Mouse (Mus musculus) left cerebral cortex, adult 18-20 months (tissue): ENCODE measurements around the gene Zglp1. TPM values are rescaled to one million over a fixed set of nuclear protein-coding genes. Genes with fewer than 3 reads are reported as not detected.

Source experiments
- DNase-seq, 2 experiments: peaks; one replicate each; pipeline ENCODE4 v3.0.0; 2021 to 2022; ENCODE audit warnings: low spot score in 2 of 2, mixed read lengths in 1 of 2
- microRNA-seq, 2 experiments: library from miRNA; unstranded; fragments of <30 nt; microRNA quantifications; one replicate each; pipeline ENCODE4 v1.2.0; 2021
- total RNA-seq, 2 experiments: library from RNA; stranded (reverse); gene quantifications; 2 replicates each; pipeline ENCODE4 v1.2.3; 2021

Gene Zglp1
- total RNA-seq, 2 experiments from 2014 or later: not detected

GRCm38 (mm10) chr9:21028560-21029110 is 38.3 kb downstream of the Zglp1 start:
- DNase-seq: no peak

DNA sequence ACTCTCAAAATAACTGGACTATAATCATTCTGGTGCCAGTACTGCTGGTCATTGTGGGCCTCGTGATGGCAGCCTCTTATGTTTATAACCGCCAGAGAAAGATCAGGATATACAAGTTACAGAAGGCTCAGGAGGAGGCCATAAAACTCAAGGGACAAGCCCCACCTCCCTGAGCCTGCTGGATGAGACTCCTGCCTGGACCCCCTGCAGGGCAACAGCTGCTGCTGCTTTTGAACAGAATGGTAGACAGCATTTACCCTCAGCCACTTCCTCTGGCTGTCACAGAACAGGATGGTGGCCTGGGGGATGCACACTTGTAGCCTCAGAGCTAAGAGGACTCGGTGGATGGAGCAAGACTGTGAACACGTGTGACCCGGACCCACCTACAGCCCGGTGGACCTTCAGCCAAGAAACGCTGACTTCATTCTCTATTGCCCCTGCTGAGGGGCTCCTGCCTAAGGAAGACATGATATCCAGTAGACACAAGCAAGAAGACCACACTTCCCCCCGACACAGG is 39.1 kb downstream of the Zglp1 start:
- DNase-seq: no peak

GRCm38 (mm10) chr9:21026849-21027248 is 40.0 kb downstream of the Zglp1 start:
- DNase-seq: no peak

GRCm38 (mm10) chr9:21025258-21025810 is 41.6 kb downstream of the Zglp1 start:
- DNase-seq: no peak

DNA sequence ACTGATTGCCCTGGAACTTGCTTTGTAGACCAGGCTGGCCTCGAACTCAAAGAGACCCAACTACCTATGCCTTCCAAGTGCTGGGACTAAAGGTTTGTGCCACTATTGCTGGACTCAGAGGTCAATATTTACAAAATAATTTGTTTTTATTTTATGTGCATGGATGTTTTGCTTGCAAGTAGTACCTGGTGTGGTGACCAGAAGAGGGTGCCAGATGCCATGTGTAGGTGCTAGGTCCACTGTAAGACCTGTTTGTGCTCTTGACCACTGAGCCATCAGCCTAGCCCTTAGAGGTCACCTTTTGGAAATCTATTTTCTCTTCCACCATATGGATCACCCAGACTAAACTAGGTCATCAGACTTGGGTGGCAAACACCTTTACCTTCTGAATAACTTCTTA is 44.2 kb downstream of the Zglp1 start:
- DNase-seq: no peak

GRCm38 (mm10) chr9:21022288-21022687 is 44.6 kb downstream of the Zglp1 start:
- no peak for DNase-seq

- no peak for DNase-seq
These were observed 45.5 kb downstream of the Zglp1 start for GRCm38 (mm10) chr9:21021363-21021762.

DNA sequence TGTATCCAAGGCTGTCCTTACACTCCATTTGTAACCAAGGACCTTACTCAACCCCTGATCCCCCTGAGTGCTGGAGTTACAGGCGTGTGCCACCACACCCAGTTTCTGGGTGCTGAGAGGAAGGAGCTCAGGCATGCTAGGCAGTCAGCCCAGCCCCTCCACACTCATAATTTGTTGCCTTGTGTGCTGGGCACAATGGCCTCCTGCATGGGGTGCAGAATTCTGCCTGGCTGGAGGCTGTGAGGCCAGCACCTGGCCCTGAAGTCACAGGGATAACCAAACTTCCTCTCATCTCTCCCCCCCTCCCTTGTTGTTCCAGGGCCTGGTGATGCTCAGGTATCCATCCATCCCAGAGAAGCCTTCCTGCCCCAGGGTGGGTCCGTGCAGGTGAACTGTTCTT is 48.3 kb downstream of the Zglp1 start:
- DNase-seq: no peak

- DNase-seq: no peak
These were observed 49.7 kb downstream of the Zglp1 start for GRCm38 (mm10) chr9:21017177-21017575.

GRCm38 (mm10) chr9:21016331-21017176 is 50.3 kb downstream of the Zglp1 start:
- no peak for DNase-seq

DNA sequence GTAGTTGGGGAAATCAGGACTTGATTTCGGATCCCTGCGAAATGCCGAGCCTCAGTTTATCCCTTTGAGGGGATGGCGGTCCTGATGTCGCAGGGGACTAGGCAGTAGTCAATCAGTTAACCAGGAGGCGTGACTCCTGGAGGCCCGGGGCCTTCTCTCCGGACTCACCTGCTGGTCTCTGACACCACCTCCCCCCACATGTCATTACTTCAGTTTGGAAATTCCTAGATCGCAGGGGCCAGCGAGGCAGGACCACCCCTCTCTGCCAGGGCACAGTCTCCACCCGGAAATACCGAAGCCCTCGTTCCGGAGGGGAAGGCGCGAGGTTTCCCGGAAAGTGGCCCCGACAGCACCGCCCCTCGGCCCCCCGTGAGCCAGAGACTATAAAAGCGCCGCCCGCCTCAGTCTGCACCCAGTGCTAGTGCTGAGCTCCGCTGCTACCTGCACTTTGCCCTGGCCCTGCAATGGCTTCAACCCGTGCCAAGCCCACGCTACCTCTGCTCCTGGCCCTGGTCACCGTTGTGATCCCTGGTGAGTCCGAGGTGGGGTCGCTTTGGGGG is 51.2 kb downstream of the Zglp1 start, which contains the start of gene Icam1:
Gene Icam1, plus strand, starts transcription at position 415 of the 560 bp plus-strand sequence.
- no peak for DNase-seq

GRCm38 (mm10) chr9:21014691-21015570 is 52.0 kb downstream of the Zglp1 start:
- DNase-seq: peak; percentile 37 to 38

Small RNA genes within 50 kb of the gene (microRNA-seq; reads per million reads assigned to microRNA genes)
- 0 reads per million in 2 experiments for gene Mir1900
- 0.25 to 0.42 reads per million in 2 experiments for gene Mir7082

Other genes with a start within 250 kb of the Zglp1 start
- gene Rdh8, start 248.6 kb downstream of the Zglp1 start, total RNA-seq: not detected
- gene A230050P20Rik, start 198.5 kb downstream of the Zglp1 start, total RNA-seq: 10 to 100 TPM; 68.5 to 85.5 TPM
- 10 to 100 TPM in 1 of 2 experiments, 1 to 10 TPM in 1; 9.7 to 11.7 TPM for gene Angptl6, start 187.4 kb downstream of the Zglp1 start, total RNA-seq
- 10 to 100 TPM; 20.7 to 23.3 TPM for gene Ppan, start 178.9 kb downstream of the Zglp1 start, total RNA-seq
- 100 to 1,000 TPM; 133 to 134 TPM for gene Eif3g, start 168.5 kb downstream of the Zglp1 start, total RNA-seq
- gene Dnmt1, start 107.2 kb downstream of the Zglp1 start, total RNA-seq: 10 to 100 TPM; 40.2 to 41.0 TPM
- gene S1pr2, start 90.3 kb downstream of the Zglp1 start, total RNA-seq: 1 to 10 TPM; 2.9 to 3.4 TPM
- 10 to 100 TPM; 57.3 to 62.1 TPM for gene Mrpl4, start 64.4 kb downstream of the Zglp1 start, total RNA-seq
- gene Icam1, start 51.1 kb downstream of the Zglp1 start, total RNA-seq: 1 to 10 TPM; 2.3 to 2.9 TPM
- gene Icam4, start 37.7 kb downstream of the Zglp1 start, total RNA-seq: 1 to 10 TPM in 1 of 2 experiments, under 1 TPM in 1; 0.98 to 1.7 TPM
- gene Icam5, start 35.0 kb downstream of the Zglp1 start, total RNA-seq: 100 to 1,000 TPM; 203 to 239 TPM
- 1 to 10 TPM; 2.2 to 2.9 TPM for gene Gm49373, start 6.0 kb upstream of the Zglp1 start, total RNA-seq
- 10 to 100 TPM; 61.3 to 65.4 TPM for gene Fdx1l, start 6.5 kb upstream of the Zglp1 start, total RNA-seq
- gene Gm38431, start 24.9 kb upstream of the Zglp1 start, total RNA-seq: 1 to 10 TPM; 1.6 to 1.8 TPM
- 10 to 100 TPM; 25.3 to 28.0 TPM for gene Raver1, start 24.9 kb upstream of the Zglp1 start, total RNA-seq
- 10 to 100 TPM; 12.6 to 12.7 TPM for gene Tyk2, start 64.2 kb upstream of the Zglp1 start, total RNA-seq
- 100 to 1,000 TPM; 153 to 154 TPM for gene Cdc37, start 82.9 kb upstream of the Zglp1 start, total RNA-seq
- gene Pde4a, start 98.6 kb upstream of the Zglp1 start, total RNA-seq: 10 to 100 TPM; 84.8 to 98.3 TPM
- gene Keap1, start 172.3 kb upstream of the Zglp1 start, total RNA-seq: 10 to 100 TPM; 53.4 to 58.0 TPM
- 10 to 100 TPM in 1 of 2 experiments, 1 to 10 TPM in 1; 9.7 to 10.7 TPM for gene S1pr5, start 181.3 kb upstream of the Zglp1 start, total RNA-seq
- 10 to 100 TPM; 46.4 to 49.9 TPM for gene Atg4d, start 198.2 kb upstream of the Zglp1 start, total RNA-seq
- gene Kri1, start 220.9 kb upstream of the Zglp1 start, total RNA-seq: 10 to 100 TPM; 36.8 to 38.5 TPM
- 10 to 100 TPM; 52.9 to 61.6 TPM for gene Cdkn2d, start 224.3 kb upstream of the Zglp1 start, total RNA-seq
- gene Ap1m2, start 245.2 kb upstream of the Zglp1 start, total RNA-seq: 1 to 10 TPM; 1.6 TPM